ENCODE assay signal across 1 mouse cellular context in genomic region chr6:34877509-34878321, GRCm38 (mm10).
TF ChIP-seq lines count a peak whose summit lies in the region.

TSS of gene Cyren (minus strand) at chr6:34878060.

TF ChIP-seq in CH12.LX, 34 proteins besides CTCF, POLR2A, EP300 and RAD21 (continued from another document):
- TF ChIP-seq E2F4 (IDR thresholded peaks at IDR 0.05; ENCODE audit: insufficient replicate concordance, low read depth, low read length) (no peak), POLR2AphosphoS2 (IDR thresholded peaks at IDR 0.05; ENCODE audit: low read depth, low read length) (peak; percentile 79; the same call in 1 of the 2 replicates), GABPA (IDR thresholded peaks at IDR 0.05; ENCODE audit: insufficient replicate concordance, low read depth, low read length) (no peak), MYC (IDR thresholded peaks at IDR 0.05; ENCODE audit: low read depth, low read length) (peak; percentile 17; the same call in 1 of the 2 replicates), SMC3 (IDR thresholded peaks at IDR 0.05; ENCODE audit: low read depth, low read length) (peak; percentile 70), ETS1 (conservative IDR thresholded peaks at IDR 0.05; ENCODE audit: low read depth, low read length) (peak; percentile 59), NRF1 (IDR thresholded peaks at IDR 0.05; ENCODE audit: low read depth, low read length) (peak; percentile 85), CHD1 (IDR thresholded peaks at IDR 0.05; ENCODE audit: low read depth, low read length) (no peak; the same call in 1 of the 2 replicates), JUN (IDR thresholded peaks at IDR 0.05; ENCODE audit: insufficient read depth, low read depth, low read length) (no peak), TCF12 (IDR thresholded peaks at IDR 0.05; ENCODE audit: low read depth, low read length) (peak; percentile 72), MEF2A (IDR thresholded peaks at IDR 0.05; ENCODE audit: borderline replicate concordance, low read depth, low read length) (peak; percentile 57; the same call in 1 of the 2 replicates), SIN3A (IDR thresholded peaks at IDR 0.05; ENCODE audit: low read length) (peak; percentile 95), JUND (conservative IDR thresholded peaks at IDR 0.05; ENCODE audit: low read depth, low read length) (peak; percentile 67)
